Mouse (Mus musculus): ENCODE measurements around the gene Avpr2.

Avpr2 gene

DNA sequence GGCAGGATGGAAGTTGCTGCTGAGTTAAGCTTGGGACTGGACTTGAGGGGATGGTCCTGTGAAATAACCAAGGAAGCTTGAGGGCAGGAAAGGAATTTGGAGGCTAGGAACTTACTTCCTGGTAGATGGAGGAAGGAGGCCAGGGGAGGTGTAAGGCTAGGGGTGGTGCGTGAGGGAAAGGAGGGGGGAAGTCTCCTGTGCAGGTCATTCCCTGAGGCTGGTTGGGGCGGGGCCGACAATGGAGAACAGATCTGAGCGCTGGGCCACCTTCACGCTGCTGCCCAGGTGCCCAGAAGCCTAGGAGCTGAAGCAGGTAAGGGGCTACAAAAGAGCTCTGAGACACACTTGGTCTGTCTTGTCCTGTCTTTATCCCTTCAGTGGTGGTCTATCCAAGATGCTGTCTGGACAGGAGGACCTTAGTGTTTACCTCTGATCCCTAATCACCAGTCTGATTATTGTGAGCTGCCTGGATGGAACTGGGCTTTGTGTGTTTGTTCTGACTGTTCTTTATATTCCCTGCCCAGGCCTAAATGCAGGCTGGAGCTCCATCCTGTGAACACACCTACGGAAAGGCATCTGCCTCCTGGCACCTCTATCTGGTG is at the start of gene Avpr2:
TSS of gene Avpr2 (plus strand) at position 552 of the 602 bp plus-strand sequence.
- no peak for DNase-seq (ENCODE audit: low read depth, low spot score)

DNA sequence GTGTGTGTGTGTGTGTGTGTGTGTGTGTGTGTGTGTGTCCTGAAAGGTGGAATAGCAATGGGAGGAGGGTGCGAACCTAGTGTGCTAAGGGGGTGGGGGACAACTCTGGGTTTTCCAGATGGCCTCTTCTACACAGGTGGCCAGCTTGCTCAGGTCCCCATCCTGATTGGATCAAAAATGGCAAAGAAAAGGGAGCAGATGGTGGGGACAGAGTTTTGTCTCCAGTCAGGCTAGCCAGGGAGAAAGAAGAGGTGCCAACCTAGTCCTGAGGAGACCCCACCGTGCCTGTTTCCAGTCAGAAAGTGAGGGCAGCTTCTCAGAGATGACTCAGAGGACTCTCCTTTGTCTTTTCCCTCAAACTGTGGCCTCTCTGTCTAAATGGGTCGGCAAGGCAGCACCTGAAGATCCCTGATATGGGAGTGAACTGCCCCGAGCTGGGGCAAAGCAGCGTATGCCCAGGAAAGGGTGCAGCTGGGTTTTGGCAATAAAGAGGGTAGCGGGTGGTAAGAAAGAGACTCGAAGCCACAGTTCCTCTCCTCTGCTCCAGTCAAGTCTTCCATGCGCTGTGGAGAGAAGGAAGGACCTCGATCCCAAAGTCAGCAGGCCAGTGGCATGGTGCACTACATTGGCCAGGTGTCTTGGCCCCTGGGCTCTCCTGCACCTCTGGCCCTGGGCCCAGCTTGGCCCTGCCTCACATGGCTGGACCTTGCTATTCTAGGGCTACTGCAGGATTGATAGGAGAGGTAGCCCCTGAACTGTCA is 37.4 kb upstream of the Avpr2 start:
- no peak for DNase-seq (ENCODE audit: low read depth, low spot score)

DNA sequence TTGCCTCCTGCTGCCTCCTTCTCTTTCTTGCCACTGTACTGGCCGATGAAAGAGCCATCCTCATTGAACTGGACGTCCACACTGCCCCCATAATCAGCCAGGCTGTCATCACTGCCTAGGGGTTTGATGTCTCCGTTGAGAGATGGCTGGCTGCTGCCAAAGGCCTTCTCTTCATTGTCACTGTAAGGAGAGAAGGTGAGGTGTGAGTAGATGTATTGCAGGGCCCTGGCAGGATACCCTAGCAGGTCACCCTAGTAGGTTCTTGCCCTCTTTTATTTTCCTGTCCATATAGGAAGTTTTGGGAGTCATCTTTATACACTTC is 36.9 kb upstream of the Avpr2 start:
- DNase-seq (ENCODE audit: low read depth, low spot score), result no peak

DNA sequence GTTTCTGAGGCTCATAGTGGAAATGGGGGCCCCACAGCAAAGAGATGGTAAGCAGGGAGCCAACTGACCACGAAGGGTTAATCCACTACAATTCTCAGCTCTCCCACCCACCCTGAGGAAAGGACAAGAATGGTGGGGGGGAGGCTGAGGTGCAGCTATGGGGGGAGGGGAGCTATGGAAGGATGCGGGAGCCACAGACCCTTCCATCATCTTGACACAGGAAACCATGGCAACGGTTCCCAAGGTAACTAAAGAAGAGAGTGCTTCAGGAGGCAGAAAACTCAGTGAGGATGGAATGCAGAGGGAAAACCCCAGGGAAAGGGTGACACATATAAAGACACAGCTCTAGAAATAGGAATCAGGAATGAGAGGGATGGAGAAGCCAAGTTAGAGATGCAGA is 27.2 kb upstream of the Avpr2 start:
- no peak for DNase-seq (ENCODE audit: low read depth, low spot score)

DNA sequence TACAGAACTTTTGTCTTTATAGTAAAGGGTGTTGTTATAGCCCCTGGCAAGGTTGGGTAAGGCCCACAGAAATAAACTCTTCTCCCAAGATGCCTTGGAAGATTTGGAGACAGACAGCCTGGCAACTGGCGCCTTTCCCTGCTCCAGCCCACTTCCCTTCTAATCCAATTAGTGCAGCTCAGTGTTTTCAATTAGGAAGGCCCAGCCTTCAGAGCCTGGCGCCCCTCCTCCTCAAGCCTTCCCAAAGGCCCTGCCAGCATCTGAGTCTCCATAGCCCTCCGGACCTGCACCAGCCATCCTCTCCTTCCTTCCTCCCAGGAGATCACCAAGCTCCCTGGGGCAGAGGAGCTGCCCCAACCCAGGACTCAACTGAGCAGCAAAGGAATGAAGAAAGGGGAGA is 24.6 kb upstream of the Avpr2 start:
- no peak for DNase-seq (ENCODE audit: low read depth, low spot score)

DNA sequence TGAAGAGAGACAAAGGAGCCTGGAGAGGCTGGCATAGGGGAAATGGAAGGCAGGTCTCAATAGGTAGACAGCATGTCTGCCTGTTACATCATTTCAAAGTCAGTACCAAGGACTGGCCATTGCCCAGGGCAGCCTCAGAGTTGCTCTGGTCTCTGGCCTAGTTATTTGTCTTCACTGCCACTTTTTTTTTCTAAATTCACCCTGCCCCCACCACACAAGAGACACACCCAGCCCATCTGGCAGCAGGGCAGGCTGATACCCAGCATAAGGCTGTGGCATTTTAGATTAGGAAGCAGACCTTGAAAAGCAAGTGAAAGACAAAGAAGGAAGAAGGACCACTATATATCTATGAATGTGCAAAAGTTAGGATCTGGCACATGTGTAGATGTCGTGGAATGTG is 24.1 kb upstream of the Avpr2 start:
- no peak for DNase-seq (ENCODE audit: low read depth, low spot score)

- DNase-seq (ENCODE audit: low read depth, low spot score), result peak; percentile 57
These were observed 22.6 kb upstream of the Avpr2 start for GRCm38 (mm10) chrX:73869334-73869733.

- no peak for DNase-seq (ENCODE audit: low read depth, low spot score)
These were observed 20.4 kb upstream of the Avpr2 start for GRCm38 (mm10) chrX:73871474-73871873.

- no peak for DNase-seq (ENCODE audit: low read depth, low spot score)
These were observed 19.9 kb upstream of the Avpr2 start for GRCm38 (mm10) chrX:73871956-73872355.

GRCm38 (mm10) chrX:73875881-73876280 is 16.0 kb upstream of the Avpr2 start:
- DNase-seq (ENCODE audit: low read depth, low spot score), result no peak

- DNase-seq (ENCODE audit: low read depth, low spot score), result no peak
These were observed 14.9 kb upstream of the Avpr2 start for GRCm38 (mm10) chrX:73877014-73877413.

GRCm38 (mm10) chrX:73880194-73881035 is 11.5 kb upstream of the Avpr2 start:
- no peak for DNase-seq (ENCODE audit: low read depth, low spot score)

- no peak for DNase-seq (ENCODE audit: low read depth, low spot score)
These were observed 10.9 kb upstream of the Avpr2 start for GRCm38 (mm10) chrX:73881036-73881427.

DNA sequence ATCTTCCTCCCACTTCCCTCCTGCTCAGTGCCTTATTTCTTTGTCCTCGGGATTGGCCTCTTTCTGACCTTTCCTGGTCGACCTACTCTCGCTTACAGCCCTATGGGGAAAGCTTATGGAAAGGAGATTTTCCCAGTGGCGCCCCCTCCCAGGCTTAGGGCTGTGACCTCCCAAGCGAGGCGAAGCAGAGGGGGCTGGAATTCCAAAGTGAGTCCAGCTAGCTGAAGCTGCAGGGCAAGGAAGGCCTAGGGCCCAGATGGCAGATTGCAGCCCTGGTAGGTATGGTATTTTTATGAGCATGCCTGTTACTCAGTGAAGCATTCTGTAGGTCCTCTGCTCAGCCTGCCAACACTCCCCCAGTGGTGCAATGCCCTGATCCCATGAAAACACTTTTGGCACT is 10.4 kb upstream of the Avpr2 start:
- peak; percentile 4 for DNase-seq (ENCODE audit: low read depth, low spot score)

DNA sequence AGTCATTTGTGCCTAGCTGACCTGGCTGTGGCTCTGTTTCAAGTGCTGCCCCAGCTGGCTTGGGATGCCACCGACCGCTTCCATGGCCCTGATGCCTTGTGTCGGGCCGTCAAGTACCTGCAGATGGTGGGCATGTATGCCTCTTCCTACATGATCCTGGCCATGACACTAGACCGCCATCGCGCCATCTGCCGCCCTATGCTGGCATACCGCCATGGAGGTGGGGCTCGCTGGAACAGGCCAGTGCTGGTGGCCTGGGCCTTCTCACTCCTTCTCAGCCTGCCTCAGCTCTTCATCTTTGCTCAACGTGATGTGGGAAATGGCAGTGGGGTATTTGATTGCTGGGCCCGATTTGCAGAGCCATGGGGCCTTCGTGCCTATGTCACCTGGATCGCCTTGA is 931 bp downstream of the Avpr2 start:
- no peak for DNase-seq (ENCODE audit: low read depth, low spot score)

DNA sequence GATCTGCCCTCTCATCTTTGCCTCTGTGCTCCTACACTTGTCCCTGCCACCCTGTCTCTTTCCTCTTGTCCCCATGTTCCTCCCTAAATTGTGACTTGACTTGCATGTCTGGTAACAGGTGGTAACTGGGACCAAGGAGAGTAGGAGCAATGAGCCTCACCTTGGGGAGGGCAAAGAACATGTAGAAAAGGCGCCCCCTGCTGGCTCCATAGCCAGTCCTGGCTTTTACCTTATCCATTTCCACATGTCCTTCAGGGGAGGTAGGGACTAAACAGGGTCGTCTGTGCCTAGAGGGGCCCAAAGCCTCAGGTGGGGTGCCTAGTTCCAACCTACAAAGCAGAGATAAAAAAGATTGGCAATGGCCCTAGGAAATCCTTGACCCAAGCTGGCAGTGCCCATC is 3.8 kb downstream of the Avpr2 start, which contains the start of gene L1cam:
TSS of gene L1cam (minus strand) at position 387 of the 400 bp plus-strand sequence.
- peak; percentile 26 for DNase-seq (ENCODE audit: low read depth, low spot score)

DNA sequence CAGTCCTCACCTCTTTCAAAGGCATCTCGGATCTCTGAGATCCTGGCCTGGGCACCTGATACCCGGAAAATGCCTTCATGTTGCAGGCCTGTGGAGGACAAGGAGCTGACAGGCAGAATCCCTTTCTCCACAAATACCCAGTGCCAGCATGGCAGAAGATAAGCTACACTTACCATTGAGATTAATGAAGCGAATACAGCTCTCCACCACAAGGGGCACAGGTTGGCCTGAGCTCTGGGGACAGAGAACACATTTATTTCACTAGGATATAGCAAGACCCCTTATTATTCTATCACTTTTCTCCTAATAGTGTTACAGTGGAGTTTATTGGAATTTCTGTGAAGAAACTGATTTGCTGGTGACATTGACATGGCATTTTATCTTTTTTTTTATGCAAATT is 6.1 kb downstream of the Avpr2 start:
- DNase-seq (ENCODE audit: low read depth, low spot score), result no peak

DNA sequence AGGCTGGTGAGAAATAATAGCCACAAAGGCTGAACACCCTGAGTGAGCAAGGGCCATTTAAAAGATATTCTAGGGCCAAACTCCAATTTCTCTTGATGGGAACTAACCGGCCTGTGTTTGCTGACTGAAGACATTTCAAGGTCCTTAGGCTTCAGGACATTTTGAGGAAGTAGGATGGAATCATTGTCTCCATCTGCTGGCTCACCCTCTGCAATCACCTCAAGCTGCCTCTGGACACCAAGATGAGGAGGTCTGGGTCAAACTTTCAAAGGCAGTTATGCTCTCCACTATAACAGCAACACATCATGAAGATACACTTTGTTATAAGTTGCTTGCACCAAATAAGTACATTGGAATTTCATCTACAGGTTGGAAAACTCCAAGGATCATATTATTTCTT is 18.1 kb downstream of the Avpr2 start:
- DNase-seq (ENCODE audit: low read depth, low spot score), result no peak

DNA sequence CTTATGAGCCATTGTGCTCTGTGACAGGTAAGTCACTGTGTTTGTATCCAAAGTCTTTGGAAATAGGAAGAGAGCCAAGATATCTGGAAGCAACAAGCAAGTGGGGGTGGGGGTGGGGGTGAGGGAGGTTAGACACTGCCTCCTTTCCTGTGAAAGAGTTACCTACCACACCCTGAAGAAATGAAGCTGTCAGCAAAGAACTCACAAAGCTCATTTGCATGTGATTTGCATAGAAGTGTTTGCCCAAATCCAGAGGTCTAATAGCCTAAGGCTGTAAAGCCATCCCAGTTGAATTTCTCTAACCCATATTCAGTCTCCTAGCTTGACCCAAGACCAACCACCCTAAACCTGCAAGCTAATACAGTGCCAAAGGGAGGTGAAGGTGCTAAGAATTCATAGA is 18.5 kb downstream of the Avpr2 start:
- DNase-seq (ENCODE audit: low read depth, low spot score), result no peak

DNA sequence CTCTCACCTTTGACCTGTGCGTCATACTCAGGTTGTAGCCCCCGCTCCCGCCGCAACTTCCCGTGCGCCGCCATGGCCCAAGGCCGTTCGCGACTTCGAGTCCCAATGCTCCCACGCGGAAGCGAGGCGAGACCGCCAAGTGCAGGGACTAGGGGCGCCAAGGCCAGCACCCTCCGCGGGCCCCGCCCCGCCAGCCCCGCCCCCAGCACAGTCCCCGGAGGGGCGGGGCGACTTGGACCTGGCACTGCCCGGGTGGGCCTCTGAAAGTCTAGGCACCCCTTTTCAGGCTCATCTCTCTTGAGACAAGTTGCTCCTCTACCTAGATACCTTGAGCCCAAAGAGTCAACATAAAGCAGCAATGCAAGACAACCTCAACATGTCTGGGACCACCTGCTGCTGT is 19.3 kb downstream of the Avpr2 start:
- no peak for DNase-seq (ENCODE audit: low read depth, low spot score)

DNA sequence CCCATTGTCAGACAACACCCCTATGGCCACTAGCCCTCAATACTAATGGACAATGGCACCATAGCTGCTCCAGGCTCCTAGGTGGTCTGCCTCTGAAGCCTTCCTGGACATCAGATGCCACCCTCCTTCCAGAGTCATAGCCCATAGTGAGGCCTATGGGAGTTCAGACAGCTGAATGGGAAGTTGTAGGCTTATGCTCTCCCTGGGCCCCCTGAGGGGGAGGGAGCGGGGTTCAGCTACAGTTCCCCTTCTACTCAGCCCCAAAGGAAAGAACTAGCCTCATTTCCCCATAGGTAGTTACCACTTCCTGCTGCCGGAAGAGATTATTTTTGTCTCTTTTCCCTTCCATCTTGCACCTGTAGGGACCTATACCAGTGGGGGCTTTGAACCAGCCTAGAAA is 19.7 kb downstream of the Avpr2 start:
- DNase-seq (ENCODE audit: low read depth, low spot score), result no peak

- peak; percentile 92 for DNase-seq (ENCODE audit: low read depth, low spot score)
These were observed 23.2 kb downstream of the Avpr2 start for GRCm38 (mm10) chrX:73914827-73915703.

Data from forelimb bud, embryonic 11.5 days (tissue).